Mouse (Mus musculus): ENCODE results near the gene Nfix. TPM values are rescaled to one million over a fixed set of nuclear protein-coding genes. Genes with fewer than 3 reads are reported as not detected.

Gene Nfix
- polyA plus RNA-seq, 1 experiment: 35.3 TPM

Other genes with a start within 250 kb of the Nfix start
- gene Ier2, start 137.5 kb downstream of the Nfix start, polyA plus RNA-seq (2012; rRNA removed): 8.5 and 23.6 TPM in 2 replicates
- 76.0 and 88.5 TPM in 2 replicates for gene Trmt1, start 114.0 kb downstream of the Nfix start, polyA plus RNA-seq (2012; rRNA removed)
- 94.0 and 95.8 TPM in 2 replicates for gene Nacc1, start 112.5 kb downstream of the Nfix start, polyA plus RNA-seq (2012; rRNA removed)
- gene Lyl1, start 98.9 kb downstream of the Nfix start, polyA plus RNA-seq (2012; rRNA removed): 7.8 and 8.5 TPM in 2 replicates
- 1.1 and 2.1 TPM in 2 replicates for gene G430095P16Rik, start 77.3 kb downstream of the Nfix start, polyA plus RNA-seq (2012; rRNA removed)
- gene Dand5, start 22.5 kb upstream of the Nfix start, polyA plus RNA-seq (2012; rRNA removed): 3.7 and 5.3 TPM in 2 replicates
- 14.6 and 21.4 TPM in 2 replicates for gene Gadd45gip1, start 31.2 kb upstream of the Nfix start, polyA plus RNA-seq (2012; rRNA removed)
- gene Rad23a, start 40.3 kb upstream of the Nfix start, polyA plus RNA-seq (2012; rRNA removed): 75.1 and 88.9 TPM in 2 replicates
- 563 and 854 TPM in 2 replicates for gene Calr, start 46.6 kb upstream of the Nfix start, polyA plus RNA-seq (2012; rRNA removed)
- 44.7 and 52.1 TPM in 2 replicates for gene Farsa, start 56.6 kb upstream of the Nfix start, polyA plus RNA-seq (2012; rRNA removed)
- gene Syce2, start 71.8 kb upstream of the Nfix start, polyA plus RNA-seq (2012; rRNA removed): 3.3 and 3.7 TPM in 2 replicates
- 102 and 104 TPM in 2 replicates for gene Gcdh, start 93.6 kb upstream of the Nfix start, polyA plus RNA-seq (2012; rRNA removed)
- gene Klf1, start 101.6 kb upstream of the Nfix start, polyA plus RNA-seq (2012; rRNA removed): 0.67 and 0.69 TPM in 2 replicates
- gene Dnase2a, start 108.2 kb upstream of the Nfix start, polyA plus RNA-seq (2012; rRNA removed): 29.5 and 30.8 TPM in 2 replicates
- 0.56 and 0.66 TPM in 2 replicates for gene Mast1, start 137.0 kb upstream of the Nfix start, polyA plus RNA-seq (2012; rRNA removed)
- gene Rtbdn, start 146.6 kb upstream of the Nfix start, polyA plus RNA-seq (2012; rRNA removed): not detected in 2 replicates
- gene Gm49661, start 169.1 kb upstream of the Nfix start, polyA plus RNA-seq (2012; rRNA removed): 3.3 and 6.8 TPM in 2 replicates
- 191 and 202 TPM in 2 replicates for gene Prdx2, start 169.2 kb upstream of the Nfix start, polyA plus RNA-seq (2012; rRNA removed)
- 44.0 and 58.8 TPM in 2 replicates for gene Rnaseh2a, start 169.4 kb upstream of the Nfix start, polyA plus RNA-seq (2012; rRNA removed)
- gene Junb, start 178.4 kb upstream of the Nfix start, polyA plus RNA-seq (2012; rRNA removed): 37.2 and 42.8 TPM in 2 replicates
- gene Hook2, start 190.3 kb upstream of the Nfix start, polyA plus RNA-seq (2012; rRNA removed): 16.5 and 24.7 TPM in 2 replicates
- gene Best2, start 214.2 kb upstream of the Nfix start, polyA plus RNA-seq (2012; rRNA removed): not detected in 2 replicates
- gene Asna1, start 224.9 kb upstream of the Nfix start, polyA plus RNA-seq (2012; rRNA removed): 154 and 168 TPM in 2 replicates
- 64.2 and 100 TPM in 2 replicates for gene Trir, start 226.5 kb upstream of the Nfix start, polyA plus RNA-seq (2012; rRNA removed)
- gene Tnpo2, start 236.6 kb upstream of the Nfix start, polyA plus RNA-seq (2012; rRNA removed): 84.8 and 89.2 TPM in 2 replicates

Measured in gonadal fat pad, adult 2 months (tissue).